Mouse (Mus musculus): ENCODE results near the gene Acss3.

DNA sequence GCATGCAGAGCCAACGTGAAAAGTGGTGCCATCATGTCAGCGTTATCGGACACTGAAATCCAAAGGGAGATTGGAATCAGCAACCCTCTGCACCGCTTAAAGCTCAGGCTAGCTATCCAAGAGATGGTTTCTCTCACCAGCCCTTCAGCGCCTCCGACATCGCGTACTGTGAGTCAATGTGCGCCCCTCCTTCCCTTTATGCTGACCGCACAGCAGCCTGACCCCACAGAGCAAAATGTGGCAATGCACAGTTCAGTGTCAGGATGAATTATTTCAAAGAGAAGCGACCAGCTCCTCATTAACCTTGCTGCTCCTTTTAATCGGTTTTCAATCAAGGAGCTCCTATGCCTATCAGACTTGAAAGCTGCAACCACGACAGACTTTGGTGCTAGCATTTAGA, 227.1 kb downstream of the Acss3 start:
- TF ChIP-seq CTCF (IDR thresholded peaks at IDR 0.05; ENCODE audit: control insufficient read depth, insufficient read depth, insufficient read length) (no peak), MAX (IDR thresholded peaks at IDR 0.05) (no peak), MYOD1 (IDR thresholded peaks at IDR 0.05; ENCODE audit: control insufficient read depth, insufficient read length, low read depth) (no peak), USF1 (IDR thresholded peaks at IDR 0.05; ENCODE audit: low read depth) (no peak)

Measured in C2C12 (cell line).